ENCODE assay signal across 19 mouse cellular contexts in genomic region chr1:44015556-44015955, GRCm38 (mm10). TPM values are rescaled to one million over a fixed set of nuclear protein-coding genes. Genes with fewer than 3 reads are reported as not detected.
DNase-seq lines count a peak whose midpoint lies in the region; ATAC-seq lines count a peak whose summit lies in the region.
"Had no signal": no experiment of that assay in that cellular context is flagged by ENCODE, and none has a peak within 500 bp of the region (broad histone marks: within the 10 kb centered on the region; RNA-seq: fewer than 3 reads in every experiment).

No protein-coding gene starts in this region.

- no peaks in the 10 kb centered on the region for H3K4me1 ChIP-seq in kidney, embryonic 15.5 days
- no peaks in the 10 kb centered on the region for H3K4me1 ChIP-seq in forebrain, embryonic 14.5 days (ENCODE audit: control insufficient read depth, insufficient read depth, low read length)
- H3K4me1 ChIP-seq: embryonic facial prominence, embryonic 10.5 days; forebrain, embryonic 13.5 days; hindbrain, embryonic 15.5 days had no signal

- ATAC-seq in kidney, embryonic 15.5 days (replicated peaks; ENCODE audit: low FRiP score) = no peak
- ATAC-seq in forebrain, embryonic 14.5 days = no peak
- ATAC-seq: forebrain, embryonic 13.5 days had no signal

- H3K36me3 ChIP-seq in kidney, embryonic 15.5 days = no peaks in the 10 kb centered on the region
- no peaks in the 10 kb centered on the region; the same call in 1 of the 2 replicates for H3K36me3 ChIP-seq in forebrain, embryonic 14.5 days (ENCODE audit: control insufficient read depth, insufficient read depth, low read length)
- H3K36me3 ChIP-seq: embryonic facial prominence, embryonic 10.5 days; heart, embryonic 13.5 days; hindbrain, embryonic 15.5 days had no signal

- H3K27me3 ChIP-seq in kidney, embryonic 15.5 days = no peaks in the 10 kb centered on the region
- H3K27me3 ChIP-seq in forebrain, embryonic 14.5 days (replicated peaks; ENCODE audit: control insufficient read depth, insufficient read depth, low read length) = no peaks in the 10 kb centered on the region
- H3K27me3 ChIP-seq: forebrain, embryonic 13.5 days; heart, embryonic 13.5 days; hindbrain, embryonic 15.5 days had no signal

- no peaks in the 10 kb centered on the region for H3K9me3 ChIP-seq in kidney, embryonic 15.5 days (replicated peaks)
- no peaks in the 10 kb centered on the region for H3K9me3 ChIP-seq in forebrain, embryonic 14.5 days (replicated peaks; ENCODE audit: control insufficient read depth, low read length)
- H3K9me3 ChIP-seq: embryonic facial prominence, embryonic 10.5 days; forebrain, embryonic 13.5 days; heart, embryonic 13.5 days; hindbrain, embryonic 15.5 days had no signal

- H3K4me3 ChIP-seq in kidney, embryonic 15.5 days (replicated peaks) = no peak overlapping the region
- H3K4me3 ChIP-seq in forebrain, embryonic 14.5 days (ENCODE audit: low read depth, low read length) = no peak overlapping the region
- H3K4me3 ChIP-seq: embryonic facial prominence, embryonic 10.5 days; forebrain, embryonic 13.5 days; heart, embryonic 13.5 days; hindbrain, embryonic 15.5 days had no signal

- H3K4me2 ChIP-seq in kidney, embryonic 15.5 days = no peak overlapping the region
- H3K4me2 ChIP-seq in forebrain, embryonic 14.5 days (ENCODE audit: low read length) = no peak overlapping the region
- H3K4me2 ChIP-seq: forebrain, embryonic 13.5 days; heart, embryonic 13.5 days; hindbrain, embryonic 15.5 days had no signal

- peak; percentile 13 for DNase-seq in gastrocnemius, postnatal 25 days
- no peak for DNase-seq in gastrocnemius, postnatal 14 days
- DNase-seq in kidney, adult 8-10 months = peak; percentile 53 to 61
- peak; percentile 21 for DNase-seq in kidney, postnatal 14 days
- peak; percentile 52 to 62 for DNase-seq in kidney, postnatal 36 days
- no peak for DNase-seq in forebrain, embryonic 14.5 days (ENCODE audit: low spot score)
- DNase-seq: cerebellum, adult 2 months; cerebellum, postnatal 10 days; heart, postnatal 36 days had no signal

- intact Hi-C loops in gastrocnemius, postnatal 14 days (cut with DNase I; ENCODE audit: low total_unique reads) = no loop called here

- no peak overlapping the region for H3K27ac ChIP-seq in kidney, embryonic 15.5 days
- H3K27ac ChIP-seq in forebrain, embryonic 14.5 days (ENCODE audit: low read depth, low read length) = no peak overlapping the region
- H3K27ac ChIP-seq: embryonic facial prominence, embryonic 10.5 days; forebrain, embryonic 13.5 days; heart, embryonic 13.5 days; hindbrain, embryonic 15.5 days had no signal

- WGBS in kidney, embryonic 15.5 days = 88% methylated on average over 2 of the region's 2 CpGs
- WGBS in forebrain, embryonic 14.5 days = 89% methylated on average over 2 of the region's 2 CpGs

- no peak overlapping the region for H3K9ac ChIP-seq in kidney, embryonic 15.5 days
- no peak overlapping the region for H3K9ac ChIP-seq in forebrain, embryonic 14.5 days (ENCODE audit: low read length)
- H3K9ac ChIP-seq: forebrain, embryonic 13.5 days; heart, embryonic 13.5 days; hindbrain, embryonic 15.5 days had no signal

RNA-seq across cellular contexts. Expression of gene Mettl21c, which starts 4.3 kb away (rescaled TPM):
- 100 to 1,000 TPM in 1 of 2 experiments, 10 to 100 TPM in 1; 37.6 to 145 TPM for total RNA-seq in gastrocnemius, postnatal 25 days (2021)
- total RNA-seq in gastrocnemius, postnatal 14 days (2021) = 10 to 100 TPM; 53.9 to 62.2 TPM
- polyA plus RNA-seq in kidney, embryonic 15.5 days (2015; fragmentation: Nextera tagmentation; extraction: Ambion mirVana) = 0.33 and 0.44 TPM in 2 replicates
- polyA plus RNA-seq in forebrain, embryonic 14.5 days (2014; fragmentation: Nextera tagmentation; extraction: Ambion mirVana) = 1.7 and 1.8 TPM in 2 replicates
- total RNA-seq: adrenal gland, postnatal 36 days; granulocyte monocyte progenitor cell, adult 5-6 weeks; heart, adult 8-10 months; heart, postnatal 36 days had no signal
- polyA plus RNA-seq: cerebellum, adult 2 months had no signal

RNA-seq across cellular contexts. Expression of gene Gm8251, which starts 46.2 kb away (rescaled TPM):
- not detected for total RNA-seq in gastrocnemius, postnatal 25 days (2021)
- total RNA-seq in gastrocnemius, postnatal 14 days (2021) = not detected
- polyA plus RNA-seq in kidney, embryonic 15.5 days (2015; fragmentation: Nextera tagmentation; extraction: Ambion mirVana) = 0.12 and 0.14 TPM in 2 replicates
- polyA plus RNA-seq in forebrain, embryonic 14.5 days (2014; fragmentation: Nextera tagmentation; extraction: Ambion mirVana) = 0.04 and 0.08 TPM in 2 replicates
- total RNA-seq: gastrocnemius, adult 8-10 months; heart, adult 8-10 months; heart, postnatal 36 days had no signal
- polyA plus RNA-seq: heart, embryonic 13.5 days; heart, postnatal 0 days had no signal

Comparison
In these comparisons a context has a peak if more than half of its experiments do, and no peak if none do; other contexts are left out.
1. DNase-seq: peak in gastrocnemius, postnatal 25 days (single experiment), kidney, adult 8-10 months (2 of 2), kidney, postnatal 14 days (single experiment) and kidney, postnatal 36 days (2 of 2); none in gastrocnemius, postnatal 14 days (single experiment) and forebrain, embryonic 14.5 days (single experiment).